Mouse (Mus musculus): Measurements from ENCODE around the gene Itga1.

The Itga1 gene

DNA sequence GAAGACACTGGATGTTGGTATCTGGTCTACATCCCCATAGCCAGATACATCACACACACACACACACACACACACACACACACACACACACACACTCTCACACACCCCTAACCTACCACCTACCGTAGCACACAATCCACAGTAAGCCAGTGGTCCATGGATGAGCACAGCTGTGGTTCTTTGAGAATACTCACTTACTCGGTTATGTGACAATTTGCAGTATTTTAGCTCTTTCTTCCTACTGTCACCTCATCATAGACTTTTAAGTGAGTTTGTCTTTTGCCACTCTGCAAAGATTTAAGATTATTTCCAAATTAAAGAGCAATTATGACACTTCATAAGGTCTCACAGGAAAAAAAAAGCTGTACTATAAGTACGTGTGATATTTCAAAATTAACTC, 16.4 kb upstream of the Itga1 start:
- Histone ChIP-seq H3K36me3 (ENCODE audit: control insufficient read depth, insufficient read depth, low read length, poor library complexity, severe bottlenecking) (no peaks in the 10 kb centered on the region), H3K27me3 (ENCODE audit: control insufficient read depth, insufficient read depth, low read length, poor library complexity, severe bottlenecking) (no peaks in the 10 kb centered on the region)
- no peak for DNase-seq (ENCODE audit: low read depth, low spot score)

DNA sequence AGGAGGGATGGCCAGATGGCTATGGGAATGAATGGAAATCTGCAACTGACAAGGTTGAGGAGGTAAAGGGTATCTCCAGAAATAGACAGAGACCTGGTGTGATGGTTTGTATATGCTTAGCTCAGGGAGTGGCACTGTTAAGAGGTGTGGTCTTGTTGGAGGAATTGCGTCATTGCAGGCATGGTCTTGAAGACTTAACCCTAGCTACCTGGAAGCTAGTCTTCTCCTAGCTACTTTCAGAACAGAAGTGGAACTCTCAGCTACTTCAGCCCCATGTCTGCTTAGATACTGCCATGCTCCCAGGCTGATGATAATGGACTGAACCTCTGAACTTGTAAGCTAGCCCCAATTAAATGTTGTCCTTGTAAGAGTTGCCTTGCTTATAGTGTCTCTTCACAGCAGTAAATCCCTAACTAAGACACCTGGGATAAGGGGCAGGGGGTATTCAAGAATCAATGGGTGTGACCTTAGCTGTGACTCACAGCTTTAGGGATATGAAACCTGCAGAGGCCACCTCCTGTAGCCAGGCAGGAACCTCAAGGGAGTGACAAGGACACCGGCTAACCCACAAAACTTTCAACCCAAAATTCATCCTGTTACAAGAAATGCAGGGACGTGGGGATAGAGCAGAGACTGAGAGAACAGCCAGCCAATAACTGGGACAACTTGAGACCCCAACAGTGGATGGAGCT, 15.3 kb upstream of the Itga1 start:
- Histone ChIP-seq H3K36me3 (ENCODE audit: control insufficient read depth, insufficient read depth, low read length, poor library complexity, severe bottlenecking) (no peaks in the 10 kb centered on the region), H3K27me3 (ENCODE audit: control insufficient read depth, insufficient read depth, low read length, poor library complexity, severe bottlenecking) (no peaks in the 10 kb centered on the region)
- DNase-seq (ENCODE audit: low read depth, low spot score): no peak

DNA sequence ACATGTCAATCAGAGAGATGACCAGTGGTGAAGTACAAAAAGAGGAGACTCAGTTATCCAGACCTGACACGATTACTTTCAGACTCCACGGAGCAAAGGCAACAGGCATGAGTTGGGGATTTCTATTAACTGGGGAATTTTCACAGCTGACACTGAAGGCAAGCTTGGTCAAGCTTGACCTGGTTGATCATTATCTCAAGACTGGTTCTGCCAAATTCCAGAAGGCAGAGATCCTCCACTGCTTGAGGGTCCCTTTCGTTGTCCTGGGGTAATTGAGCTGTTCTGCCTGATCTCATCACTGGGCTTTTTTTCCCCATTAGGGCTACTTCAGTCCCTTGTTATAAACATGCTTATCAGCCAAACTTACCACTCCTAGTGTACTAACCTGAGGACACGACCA, 7.9 kb upstream of the Itga1 start:
- no peaks in the 10 kb centered on the region for H3K36me3 ChIP-seq (ENCODE audit: control insufficient read depth, insufficient read depth, low read length, poor library complexity, severe bottlenecking)
- no peak for DNase-seq (ENCODE audit: low read depth, low spot score)

DNA sequence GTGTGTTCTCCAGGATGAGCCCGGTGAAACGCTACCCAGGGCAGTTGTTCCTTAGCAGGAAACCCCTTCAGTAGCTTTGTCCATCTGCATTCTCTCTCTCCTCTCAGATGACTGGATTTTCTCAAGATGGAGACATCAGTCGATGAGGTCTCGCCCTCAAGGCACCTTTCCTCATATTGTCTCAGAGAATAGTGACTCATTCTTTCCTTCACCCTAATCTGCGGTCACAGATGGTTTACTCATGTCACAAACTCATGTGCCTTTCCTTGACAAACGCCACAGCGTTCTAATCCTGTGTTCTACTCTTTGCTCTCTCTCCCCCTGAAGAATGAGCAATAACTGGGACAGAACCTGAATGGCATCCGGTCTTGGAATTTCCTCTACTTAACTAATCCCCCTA, 5.7 kb upstream of the Itga1 start:
- DNase-seq (ENCODE audit: low read depth, low spot score): no peak
- Histone ChIP-seq H3K27me3 (ENCODE audit: control insufficient read depth, insufficient read depth, low read length, poor library complexity, severe bottlenecking) (no peaks in the 10 kb centered on the region), H3K36me3 (ENCODE audit: control insufficient read depth, insufficient read depth, low read length, poor library complexity, severe bottlenecking) (no peaks in the 10 kb centered on the region)

More for the DNA sequence above, 7.9 kb upstream of the Itga1 start:
- no peaks in the 10 kb centered on the region for H3K27me3 ChIP-seq (ENCODE audit: control insufficient read depth, insufficient read depth, low read length, poor library complexity, severe bottlenecking)

DNA sequence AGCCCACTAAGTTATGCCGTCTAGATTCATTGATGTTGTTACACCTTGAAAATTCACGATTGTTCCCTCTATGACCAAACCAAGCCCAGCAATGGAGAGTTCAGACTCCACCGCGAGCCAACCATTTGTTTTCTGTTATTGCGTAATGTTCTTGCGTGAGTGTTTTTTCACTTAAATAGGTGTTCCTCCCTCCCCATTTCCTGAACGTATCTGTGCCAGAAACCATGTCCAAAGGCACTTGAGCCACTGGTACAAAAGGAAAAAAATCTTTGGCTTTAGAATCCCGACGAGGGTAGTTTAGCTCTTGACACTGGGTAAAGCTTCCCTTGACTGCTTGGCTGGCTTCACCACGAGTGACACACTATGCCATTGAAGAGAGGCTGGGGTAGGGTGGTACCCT, 4.4 kb upstream of the Itga1 start:
- no peak for DNase-seq (ENCODE audit: low read depth, low spot score)
- Histone ChIP-seq H3K36me3 (ENCODE audit: control insufficient read depth, insufficient read depth, low read length, poor library complexity, severe bottlenecking) (no peaks in the 10 kb centered on the region), H3K27me3 (ENCODE audit: control insufficient read depth, insufficient read depth, low read length, poor library complexity, severe bottlenecking) (peaks cover 2% of the 10 kb centered on the region; the same call in 1 of the 2 replicates)

DNA sequence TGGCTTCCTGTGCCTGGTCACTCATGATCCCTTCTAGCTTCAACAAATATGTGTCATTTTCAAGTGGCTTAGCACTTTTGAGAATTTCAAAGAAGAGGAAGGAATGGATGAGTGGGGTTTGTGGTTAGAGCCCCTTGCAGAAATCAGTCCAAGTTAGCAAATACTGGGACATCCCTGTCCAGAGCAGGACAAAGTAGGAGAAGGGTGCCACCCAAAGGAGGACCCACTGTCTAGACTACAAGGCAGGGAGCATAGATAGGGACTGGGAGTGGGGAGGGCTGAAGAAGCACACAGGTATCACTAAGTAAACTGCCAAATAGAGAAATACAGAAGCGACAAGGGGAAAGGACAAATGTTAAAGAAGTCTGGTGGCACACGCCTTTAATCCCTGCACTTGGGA, 990 bp upstream of the Itga1 start:
- Histone ChIP-seq H3K36me3 (ENCODE audit: control insufficient read depth, insufficient read depth, low read length, poor library complexity, severe bottlenecking) (no peaks in the 10 kb centered on the region), H3K27me3 (ENCODE audit: control insufficient read depth, insufficient read depth, low read length, poor library complexity, severe bottlenecking) (peaks cover 2% of the 10 kb centered on the region; the same call in 1 of the 2 replicates)
- DNase-seq (ENCODE audit: low read depth, low spot score): no peak

DNA sequence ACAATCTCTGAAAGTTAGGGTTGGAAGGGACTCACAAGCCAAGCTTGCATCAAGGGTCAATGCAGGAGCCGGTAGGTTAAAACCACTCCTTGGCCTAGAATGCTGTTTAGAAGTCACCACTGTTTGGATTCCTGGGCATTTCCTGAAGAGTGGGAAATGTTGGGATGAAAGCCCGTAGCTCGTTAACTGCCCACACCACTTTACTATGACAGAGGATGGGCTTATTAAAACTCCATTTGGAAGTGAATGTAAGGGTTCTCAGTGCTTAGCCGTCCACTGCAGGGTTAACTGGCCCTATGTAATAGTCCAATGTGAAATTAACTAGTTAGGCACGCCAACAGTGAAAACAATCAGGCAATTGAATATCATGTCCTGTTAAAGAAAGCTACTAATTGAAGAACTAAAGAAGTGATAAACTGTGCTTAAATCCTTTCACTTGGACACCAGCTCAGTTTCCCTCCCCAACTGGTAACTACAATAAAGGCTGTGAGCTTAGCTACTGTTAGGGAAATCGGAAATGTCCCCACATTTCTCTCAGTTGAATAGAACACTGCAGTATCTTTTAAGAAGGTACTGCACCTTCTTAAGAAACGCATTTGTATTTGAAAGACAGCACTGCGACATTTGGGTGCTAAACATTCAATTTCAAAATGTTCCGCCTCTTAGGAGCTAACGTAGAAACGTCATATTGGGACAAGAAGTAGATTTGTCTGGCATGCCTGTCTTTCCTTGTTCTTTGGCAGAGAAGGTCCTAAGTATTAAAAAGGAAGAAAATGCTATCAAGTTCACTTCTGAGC, 1.2 kb downstream of the Itga1 start:
- H3K36me3 ChIP-seq (ENCODE audit: control insufficient read depth, insufficient read depth, low read length, poor library complexity, severe bottlenecking): no peaks in the 10 kb centered on the region
- no peak for DNase-seq (ENCODE audit: low read depth, low spot score)
- peaks cover 2% of the 10 kb centered on the region; the same call in 1 of the 2 replicates for H3K27me3 ChIP-seq (ENCODE audit: control insufficient read depth, insufficient read depth, low read length, poor library complexity, severe bottlenecking)

DNA sequence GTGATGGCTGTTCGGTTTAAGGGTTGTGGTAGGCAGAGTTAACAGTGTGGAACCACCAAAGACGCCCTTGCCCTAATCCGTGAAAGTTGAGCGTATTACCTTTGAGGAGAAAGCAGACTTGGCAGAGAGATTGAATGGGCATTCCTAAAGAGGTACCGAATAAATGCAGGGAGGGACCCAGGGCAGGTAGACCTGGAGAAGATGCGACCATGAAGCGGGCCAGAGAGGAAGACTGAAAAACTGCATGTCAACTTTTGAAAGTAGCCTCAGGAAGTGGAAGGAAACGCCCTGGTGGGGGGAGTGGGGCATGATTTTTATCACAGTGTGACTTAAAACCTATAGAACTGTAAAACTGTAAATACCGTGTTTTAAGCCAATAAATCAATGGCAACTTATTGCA, 2.4 kb downstream of the Itga1 start:
- peaks cover 2% of the 10 kb centered on the region; the same call in 1 of the 2 replicates for H3K27me3 ChIP-seq (ENCODE audit: control insufficient read depth, insufficient read depth, low read length, poor library complexity, severe bottlenecking)
- no peaks in the 10 kb centered on the region for H3K36me3 ChIP-seq (ENCODE audit: control insufficient read depth, insufficient read depth, low read length, poor library complexity, severe bottlenecking)
- DNase-seq (ENCODE audit: low read depth, low spot score): no peak

DNA sequence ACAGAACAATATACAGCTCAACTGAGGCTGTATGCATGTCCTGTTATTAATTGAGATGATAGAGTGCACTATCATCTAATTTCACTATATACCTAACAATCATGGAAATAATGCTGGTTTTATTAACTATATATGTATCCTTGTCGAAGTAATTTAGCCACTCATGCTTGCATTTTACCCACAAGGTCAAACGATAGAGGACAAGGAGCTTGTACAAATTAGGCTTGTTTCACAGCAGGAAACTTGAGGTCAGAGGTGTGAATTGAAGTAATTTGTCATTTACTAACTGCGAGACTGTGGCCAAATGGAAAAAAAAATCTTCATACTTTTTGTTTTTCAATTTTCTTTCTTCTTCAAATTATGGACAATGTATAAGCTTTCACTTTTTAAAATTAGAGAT, 3.5 kb downstream of the Itga1 start:
- Histone ChIP-seq H3K27me3 (ENCODE audit: control insufficient read depth, insufficient read depth, low read length, poor library complexity, severe bottlenecking) (peaks cover 2% of the 10 kb centered on the region; the same call in 1 of the 2 replicates), H3K36me3 (ENCODE audit: control insufficient read depth, insufficient read depth, low read length, poor library complexity, severe bottlenecking) (no peaks in the 10 kb centered on the region)
- DNase-seq (ENCODE audit: low read depth, low spot score): no peak

DNA sequence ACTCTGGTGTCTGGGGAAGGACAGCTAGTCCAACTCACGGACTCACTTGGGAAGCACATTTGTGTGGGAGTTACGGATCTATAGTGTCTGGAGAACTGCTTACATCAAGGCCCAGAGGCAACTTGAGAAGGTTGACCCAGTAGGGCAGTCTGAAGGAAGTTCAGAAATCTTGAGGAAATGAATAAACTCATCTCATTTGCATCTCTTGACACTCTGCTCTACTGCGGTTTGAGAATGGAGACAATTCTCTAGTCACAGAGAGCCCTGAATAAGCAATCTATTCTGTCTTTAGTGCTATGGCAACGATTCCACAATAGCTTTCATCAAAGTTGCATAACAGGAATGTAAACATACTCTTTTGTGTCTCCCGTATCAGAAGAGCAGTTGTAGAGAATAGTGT, 4.8 kb downstream of the Itga1 start:
- Histone ChIP-seq H3K27me3 (ENCODE audit: control insufficient read depth, insufficient read depth, low read length, poor library complexity, severe bottlenecking) (no peaks in the 10 kb centered on the region), H3K36me3 (ENCODE audit: control insufficient read depth, insufficient read depth, low read length, poor library complexity, severe bottlenecking) (no peaks in the 10 kb centered on the region)
- DNase-seq (ENCODE audit: low read depth, low spot score): peak; percentile 19

DNA sequence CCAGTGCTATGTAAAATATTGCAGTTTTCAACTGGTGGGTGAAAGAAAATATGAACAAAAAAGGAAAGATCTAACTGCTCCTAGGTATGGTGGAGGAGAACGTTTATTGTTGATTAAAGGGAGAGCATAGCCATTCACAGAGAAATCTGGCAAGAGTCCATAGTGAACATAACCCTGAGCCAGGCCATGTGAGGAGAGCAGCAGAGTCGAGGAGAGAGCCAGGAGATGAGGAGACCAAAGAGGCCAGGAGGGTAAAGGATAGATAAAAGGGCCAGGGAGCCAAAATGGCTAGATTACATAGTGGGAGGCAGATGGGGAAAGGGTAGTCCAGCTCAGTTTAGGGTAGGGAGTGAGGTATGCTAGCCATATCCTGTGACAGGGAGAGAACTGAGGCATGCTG, 5.5 kb downstream of the Itga1 start:
- H3K27me3 ChIP-seq (ENCODE audit: control insufficient read depth, insufficient read depth, low read length, poor library complexity, severe bottlenecking): no peaks in the 10 kb centered on the region
- no peak for DNase-seq (ENCODE audit: low read depth, low spot score)
- H3K36me3 ChIP-seq (ENCODE audit: control insufficient read depth, insufficient read depth, low read length, poor library complexity, severe bottlenecking): no peaks in the 10 kb centered on the region

DNA sequence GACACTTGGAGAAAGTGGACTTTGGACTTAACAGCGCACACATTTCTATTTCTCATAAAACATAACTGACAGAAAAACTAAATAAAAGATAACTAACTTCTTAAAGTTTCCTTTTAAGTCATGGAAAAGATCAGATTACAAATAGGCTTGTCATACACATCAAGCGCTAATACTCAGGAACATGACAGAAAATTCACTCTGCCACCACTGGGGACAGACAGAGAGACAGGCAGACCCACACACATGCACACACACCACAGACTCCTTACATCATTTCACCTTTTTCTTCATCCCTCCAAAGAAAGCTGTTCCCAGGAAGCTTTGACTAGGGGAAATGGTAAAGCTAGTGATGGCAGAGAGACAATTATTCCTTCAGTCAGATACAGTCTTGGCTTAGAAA, 6.4 kb downstream of the Itga1 start:
- DNase-seq (ENCODE audit: low read depth, low spot score): no peak
- no peaks in the 10 kb centered on the region for H3K36me3 ChIP-seq (ENCODE audit: control insufficient read depth, insufficient read depth, low read length, poor library complexity, severe bottlenecking)
- no peaks in the 10 kb centered on the region for H3K27me3 ChIP-seq (ENCODE audit: control insufficient read depth, insufficient read depth, low read length, poor library complexity, severe bottlenecking)

DNA sequence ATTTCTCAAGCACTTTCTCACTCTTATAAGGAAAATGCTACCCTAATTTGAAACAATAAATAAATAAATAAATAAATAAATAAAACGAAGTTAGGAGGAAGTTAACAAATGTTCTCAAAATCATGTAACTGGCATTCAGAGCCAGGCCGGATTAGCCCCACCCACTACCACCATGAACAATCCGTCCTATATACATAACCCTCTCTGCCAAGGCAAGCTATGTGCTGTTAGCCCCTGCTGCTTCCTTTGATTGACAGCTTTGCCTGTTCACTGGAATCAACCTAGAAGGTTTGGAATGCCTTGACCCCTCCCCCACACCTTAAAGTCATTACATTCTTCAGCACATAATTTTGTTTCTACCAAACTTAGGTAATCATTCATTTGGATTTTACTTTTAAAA, 10.3 kb downstream of the Itga1 start:
- Histone ChIP-seq H3K36me3 (ENCODE audit: control insufficient read depth, insufficient read depth, low read length, poor library complexity, severe bottlenecking) (no peaks in the 10 kb centered on the region), H3K27me3 (ENCODE audit: control insufficient read depth, insufficient read depth, low read length, poor library complexity, severe bottlenecking) (no peaks in the 10 kb centered on the region)
- DNase-seq (ENCODE audit: low read depth, low spot score): no peak

DNA sequence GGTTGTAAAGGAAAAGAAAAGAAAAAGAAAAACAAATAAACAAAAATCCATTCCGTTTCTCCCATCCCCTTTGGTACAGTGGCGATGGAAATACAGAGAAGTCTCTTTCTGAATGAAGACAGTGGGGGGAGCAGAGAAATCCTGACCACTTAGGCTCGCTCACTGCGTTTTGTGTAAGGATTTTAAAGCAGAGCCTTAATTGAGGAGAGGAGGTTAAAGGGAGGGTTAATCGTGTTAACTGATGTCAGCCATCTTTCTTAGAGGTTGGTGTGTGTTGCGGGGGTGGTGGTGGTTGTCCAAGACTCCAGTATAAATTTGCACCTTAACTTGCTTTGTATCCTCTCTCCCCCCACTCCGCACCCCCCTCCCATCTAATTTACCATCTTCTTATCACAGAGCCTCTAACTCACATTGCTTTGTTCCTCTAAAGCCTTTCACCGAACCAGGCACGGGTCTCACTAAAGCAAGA, 10.8 kb downstream of the Itga1 start:
- peak; percentile 6 for DNase-seq (ENCODE audit: low read depth, low spot score)
- no peaks in the 10 kb centered on the region for H3K36me3 ChIP-seq (ENCODE audit: control insufficient read depth, insufficient read depth, low read length, poor library complexity, severe bottlenecking)
- H3K27me3 ChIP-seq (ENCODE audit: control insufficient read depth, insufficient read depth, low read length, poor library complexity, severe bottlenecking): no peaks in the 10 kb centered on the region

Measured in splenic B cell, adult 2 months (primary cell).